Mouse (Mus musculus): ENCODE results near the gene Rbfox1. TPM values are rescaled to one million over a fixed set of nuclear protein-coding genes. Genes with fewer than 3 reads are reported as not detected.

The Rbfox1 gene
- total RNA-seq, 2 experiments from 2014 or later, result not detected

GRCm38 (mm10) chr16:6348581-6349241 lies 463.6 kb downstream of the Rbfox1 start:
- ATAC-seq (ENCODE audit: poor library complexity, severe bottlenecking), result no peak

DNA sequence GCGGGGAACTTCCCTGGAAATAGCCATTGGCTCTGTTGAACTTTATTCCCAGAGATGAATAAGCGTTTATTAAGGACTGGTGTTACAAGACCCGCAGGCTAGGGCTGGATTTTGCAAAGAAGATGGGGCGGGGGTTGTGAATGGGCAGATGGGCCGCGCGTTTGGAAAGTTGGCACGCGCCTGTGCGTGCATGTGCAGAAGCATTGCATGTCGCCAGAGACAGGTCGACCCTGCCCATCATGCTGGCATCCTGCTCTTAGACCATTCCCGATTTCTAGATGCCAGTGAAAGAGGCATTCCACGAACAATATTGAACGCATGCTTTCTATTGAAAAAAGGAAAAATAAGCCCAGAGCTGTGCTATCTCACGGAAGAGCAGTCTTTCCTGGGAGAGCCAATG lies 464.2 kb downstream of the Rbfox1 start:
- ATAC-seq (ENCODE audit: poor library complexity, severe bottlenecking), result no peak

GRCm38 (mm10) chr16:6350256-6350655 lies 465.1 kb downstream of the Rbfox1 start:
- ATAC-seq (ENCODE audit: poor library complexity, severe bottlenecking), result no peak

- ATAC-seq (ENCODE audit: poor library complexity, severe bottlenecking), result no peak
Measured at GRCm38 (mm10) chr16:6353191-6353590, 468.0 kb downstream of the Rbfox1 start.

DNA sequence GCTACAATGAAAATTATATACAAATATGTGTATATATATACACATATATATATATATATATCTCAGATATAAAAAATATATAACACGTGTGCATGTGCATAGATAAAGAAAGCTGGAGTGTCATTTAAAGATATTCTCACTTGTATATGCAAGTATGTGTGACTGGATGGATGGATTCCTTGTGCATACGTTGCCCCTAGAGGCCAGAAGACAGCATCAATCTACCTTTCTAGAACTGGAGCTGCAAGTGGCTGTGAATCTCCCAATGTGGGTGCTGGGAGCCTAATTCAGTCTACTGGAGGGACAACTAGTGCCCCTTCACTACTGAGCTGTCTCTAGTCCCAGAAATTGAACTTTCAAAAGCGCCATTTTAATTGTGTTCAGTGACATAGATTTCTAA lies 471.8 kb downstream of the Rbfox1 start:
- no peak for ATAC-seq (ENCODE audit: poor library complexity, severe bottlenecking)

DNA sequence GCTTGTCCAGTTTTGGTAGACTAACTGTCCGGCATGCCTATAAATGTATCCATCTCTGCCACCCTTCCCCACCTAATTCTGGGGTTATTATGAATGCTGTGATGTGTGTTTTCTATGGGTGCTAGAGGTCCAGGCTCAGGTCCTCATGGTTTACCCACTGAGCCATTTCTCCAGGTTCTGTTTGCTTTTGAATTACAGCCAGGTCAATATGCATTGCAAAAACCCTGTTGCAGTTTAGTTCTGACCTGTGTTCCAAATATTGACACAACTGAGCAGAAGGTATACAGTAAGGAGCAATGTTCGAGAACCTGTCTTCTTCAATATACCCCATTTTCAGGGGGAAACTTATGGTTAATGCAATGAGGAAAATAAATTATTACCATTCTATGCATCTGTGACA lies 480.6 kb downstream of the Rbfox1 start:
- no peak for ATAC-seq (ENCODE audit: poor library complexity, severe bottlenecking)

DNA sequence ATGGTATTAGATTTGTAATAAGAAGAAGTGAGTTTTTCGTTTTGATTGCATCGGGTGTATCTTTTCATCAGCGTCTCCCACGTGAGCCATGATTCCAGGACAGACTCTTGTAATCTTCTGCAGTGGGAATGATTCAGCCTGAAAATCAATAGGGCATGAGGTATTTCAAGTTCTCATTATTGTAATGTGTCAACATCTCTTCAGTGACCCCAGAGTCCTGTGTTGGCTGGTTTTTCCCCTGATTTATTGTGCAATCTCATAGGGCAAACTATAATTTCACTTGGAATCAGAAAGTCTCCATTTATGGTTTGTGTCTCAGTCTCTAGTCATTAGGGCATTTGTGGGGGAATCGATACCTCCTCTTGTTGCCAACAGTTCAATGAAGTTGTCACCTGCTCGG lies 481.5 kb downstream of the Rbfox1 start:
- no peak for ATAC-seq (ENCODE audit: poor library complexity, severe bottlenecking)

GRCm38 (mm10) chr16:6380924-6381323 lies 495.8 kb downstream of the Rbfox1 start:
- ATAC-seq (ENCODE audit: poor library complexity, severe bottlenecking), result no peak

- no peak for ATAC-seq (ENCODE audit: poor library complexity, severe bottlenecking)
Measured at GRCm38 (mm10) chr16:6381572-6381971, 496.4 kb downstream of the Rbfox1 start.

DNA sequence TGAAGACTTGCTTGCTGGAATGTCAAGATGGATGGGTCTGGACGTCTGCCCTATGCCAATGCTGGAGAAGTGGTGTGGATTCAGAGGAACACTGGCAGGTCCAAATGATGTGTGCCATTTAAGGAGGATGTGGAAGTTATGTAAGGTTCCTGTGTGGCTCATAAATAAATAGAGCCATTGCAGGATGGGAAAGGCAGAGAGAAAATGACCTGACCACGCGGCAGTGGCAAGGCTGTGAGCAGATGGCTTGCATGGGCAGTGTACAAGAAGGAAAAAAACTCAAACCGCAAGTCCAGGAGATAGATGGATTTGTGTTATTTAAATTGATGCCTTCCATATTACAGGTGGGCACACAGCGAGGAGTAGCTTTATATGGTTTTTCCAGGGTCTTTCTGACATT lies 497.6 kb downstream of the Rbfox1 start:
- ATAC-seq (ENCODE audit: poor library complexity, severe bottlenecking), result no peak

GRCm38 (mm10) chr16:6390278-6390930 lies 505.2 kb downstream of the Rbfox1 start:
- no peak for ATAC-seq (ENCODE audit: poor library complexity, severe bottlenecking)

- no peak for ATAC-seq (ENCODE audit: poor library complexity, severe bottlenecking)
Measured at GRCm38 (mm10) chr16:6396676-6397409, 511.7 kb downstream of the Rbfox1 start.

- ATAC-seq (ENCODE audit: poor library complexity, severe bottlenecking), result no peak
Measured at GRCm38 (mm10) chr16:6397635-6398034, 512.5 kb downstream of the Rbfox1 start.

DNA sequence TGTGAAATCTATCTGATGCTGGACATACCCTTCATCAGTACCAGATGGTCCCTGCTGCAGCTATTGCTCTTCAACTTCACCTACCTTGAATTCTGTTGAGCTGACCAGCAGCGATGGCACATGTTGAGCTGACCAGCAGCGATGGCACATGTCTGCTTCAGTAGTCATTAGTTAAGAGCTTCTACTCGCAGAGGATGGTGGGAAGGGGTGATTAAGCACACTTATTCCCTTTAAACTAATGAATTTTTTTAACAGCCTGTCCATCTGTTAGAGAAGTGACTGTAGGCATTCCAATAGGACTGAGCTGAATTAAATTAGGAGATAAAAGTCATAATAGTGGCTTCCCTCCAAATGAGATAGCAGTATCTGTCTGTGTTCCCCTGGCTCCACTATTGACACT lies 517.7 kb downstream of the Rbfox1 start:
- ATAC-seq (ENCODE audit: poor library complexity, severe bottlenecking), result no peak

- ATAC-seq (ENCODE audit: poor library complexity, severe bottlenecking), result no peak
Measured at GRCm38 (mm10) chr16:6414846-6415245, 529.7 kb downstream of the Rbfox1 start.

DNA sequence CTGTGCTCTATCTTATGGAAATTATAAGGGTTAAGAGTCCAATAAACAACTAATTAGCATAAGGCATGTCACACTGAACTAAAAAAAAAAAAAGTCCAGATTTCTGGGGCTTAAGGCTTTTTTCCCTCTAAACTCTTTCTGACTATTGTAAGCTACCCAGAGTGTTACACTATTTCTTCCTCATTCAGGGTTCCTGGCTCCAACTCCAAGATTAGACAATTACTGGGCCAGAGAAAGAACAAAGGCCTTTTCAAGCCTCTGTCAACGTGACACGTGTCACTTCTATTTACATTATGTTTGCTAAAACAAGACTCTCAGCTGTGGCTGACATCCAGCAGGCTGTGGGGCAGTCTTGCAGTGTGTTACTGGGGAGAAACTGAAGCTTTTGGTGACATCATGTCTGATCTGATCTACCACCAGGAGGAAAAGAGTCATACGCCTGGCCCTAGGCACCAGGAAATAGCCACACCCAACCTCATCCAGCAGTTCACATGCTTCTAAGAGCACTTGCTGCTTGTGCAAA lies 536.5 kb downstream of the Rbfox1 start:
- no peak for ATAC-seq (ENCODE audit: poor library complexity, severe bottlenecking)

- no peak for ATAC-seq (ENCODE audit: poor library complexity, severe bottlenecking)
Measured at GRCm38 (mm10) chr16:6423878-6424409, 538.8 kb downstream of the Rbfox1 start.

GRCm38 (mm10) chr16:6424738-6425137 lies 539.6 kb downstream of the Rbfox1 start:
- ATAC-seq (ENCODE audit: poor library complexity, severe bottlenecking), result no peak

DNA sequence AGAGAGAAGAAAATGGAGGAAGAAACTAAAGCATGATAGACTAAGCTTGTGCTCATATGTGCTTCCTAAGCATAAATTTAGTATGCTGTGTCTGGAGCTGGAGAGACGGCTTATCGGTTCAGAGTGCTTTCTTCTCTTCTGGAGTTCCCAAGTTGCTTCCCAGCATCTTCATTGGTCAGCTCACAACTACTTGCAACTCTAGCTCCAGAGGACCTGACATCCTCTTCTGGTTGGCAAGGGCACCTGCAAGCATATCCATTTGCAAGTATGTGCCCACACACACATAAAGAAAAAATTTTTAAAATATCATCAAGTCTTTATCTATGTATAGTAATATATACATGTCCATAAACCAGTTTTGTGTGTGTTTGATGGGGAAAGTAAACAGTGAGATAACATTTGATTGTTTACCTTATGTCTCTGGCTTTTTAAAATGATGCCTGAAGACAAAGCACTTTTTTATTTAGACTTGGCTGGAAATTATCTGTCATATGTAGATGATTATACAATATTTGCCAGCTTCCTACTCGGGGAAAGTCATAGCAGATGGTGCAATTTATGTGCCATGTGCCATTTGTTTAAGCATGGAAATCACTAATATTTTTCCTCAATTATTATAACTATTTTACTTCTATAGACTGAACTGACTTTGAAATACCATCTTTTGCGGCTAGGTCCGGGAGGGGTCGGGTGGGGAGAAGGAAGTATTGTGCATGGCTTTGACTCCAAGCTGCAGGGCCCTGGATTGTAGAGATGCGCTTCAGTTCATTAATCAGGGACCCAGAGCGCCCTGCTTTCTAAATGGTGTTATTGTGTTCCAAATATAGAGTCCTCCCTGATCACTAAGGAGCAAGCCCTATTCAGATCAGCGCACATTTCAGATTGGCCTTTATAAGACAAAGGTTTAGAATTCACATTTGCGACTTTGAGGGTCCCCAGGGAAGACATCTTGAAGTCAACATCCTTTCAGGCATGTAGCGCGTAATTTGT lies 542.4 kb downstream of the Rbfox1 start:
- no peak for ATAC-seq (ENCODE audit: poor library complexity, severe bottlenecking)

DNA sequence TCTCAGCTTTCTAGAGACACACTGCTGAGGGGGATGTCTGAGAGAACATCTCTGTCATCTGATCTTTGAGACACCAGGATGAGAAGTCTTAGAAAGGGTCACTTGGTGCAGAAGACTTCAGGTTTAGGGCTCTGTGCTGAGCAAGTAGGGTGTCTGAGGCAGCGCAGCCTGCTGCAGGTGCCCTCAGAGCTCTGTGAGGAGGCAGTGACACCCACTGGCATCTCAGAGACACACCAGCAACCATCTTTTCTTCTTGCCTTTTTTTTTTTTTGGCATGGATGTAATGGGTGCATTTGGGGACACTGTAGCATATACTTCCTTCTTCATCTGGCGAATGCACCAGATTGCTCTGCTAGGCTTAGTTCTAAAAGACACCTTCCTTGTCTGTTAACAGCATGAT lies 545.8 kb downstream of the Rbfox1 start:
- ATAC-seq (ENCODE audit: poor library complexity, severe bottlenecking), result no peak

All from megakaryocyte, adult 5-6 weeks (primary cell).